8 mouse cellular contexts compared by ENCODE assay signal in genomic region chr16:58669917-58670630, GRCm38 (mm10). TPM values are rescaled to one million over a fixed set of nuclear protein-coding genes. Genes with fewer than 3 reads are reported as not detected.
DNase-seq lines count a peak whose midpoint lies in the region; ATAC-seq lines count a peak whose summit lies in the region.

Gene Cpox, plus strand, starts transcription at chr16:58670292.

- no peaks in the 10 kb centered on the region for H3K9me3 ChIP-seq in hindbrain, embryonic 11.5 days (ENCODE audit: control insufficient read depth, low read length)

- H3K27ac ChIP-seq in hindbrain, embryonic 11.5 days (ENCODE audit: low read depth, low read length) = peak within 1 kb of the TSS; percentile 51; the same call in 1 of the 2 replicates

- peak; percentile 99 for ATAC-seq in hindbrain, embryonic 11.5 days (ENCODE audit: low FRiP score)

- peak within 1 kb of the TSS; percentile 88 for H3K4me2 ChIP-seq in hindbrain, embryonic 11.5 days (replicated peaks; ENCODE audit: low read depth, low read length)

- H3K9ac ChIP-seq in hindbrain, embryonic 11.5 days (ENCODE audit: low read depth, low read length) = peak within 1 kb of the TSS; percentile 81

- no peaks in the 10 kb centered on the region for H3K27me3 ChIP-seq in hindbrain, embryonic 11.5 days (ENCODE audit: control insufficient read depth, insufficient read depth, low read length)

- WGBS in hindbrain, embryonic 11.5 days = 1% methylated on average over 50 of the region's 51 CpGs

- no peaks in the 10 kb centered on the region for H3K4me1 ChIP-seq in hindbrain, embryonic 11.5 days (replicated peaks; ENCODE audit: control insufficient read depth, insufficient read depth, low read length)

- no peaks in the 10 kb centered on the region for H3K36me3 ChIP-seq in hindbrain, embryonic 11.5 days (ENCODE audit: control insufficient read depth, insufficient read depth, low read length)

- peak; percentile 87 for DNase-seq in MN1 (ENCODE audit: low spot score)
- DNase-seq in cerebellum, adult 9-10 months = peak; percentile 80
- DNase-seq in frontal cortex, adult 2 months (ENCODE audit: extremely low spot score in 1 of 2, low spot score in 1 of 2) = peak; percentile 53 to 85
- DNase-seq in hindbrain, embryonic 11.5 days (ENCODE audit: low spot score) = peak; percentile 86
- DNase-seq in layer of hippocampus, postnatal 10 days (ENCODE audit: low spot score in 2 of 2) = peak; percentile 79 to 85
- DNase-seq in lung, postnatal 10 days = peak; percentile 76
- peak; percentile 82 for DNase-seq in ovary, postnatal 36 days (ENCODE audit: low spot score)
- DNase-seq in thymus, postnatal 25 days = peak; percentile 78

- peak within 1 kb of the TSS; percentile 84 for H3K4me3 ChIP-seq in hindbrain, embryonic 11.5 days (ENCODE audit: low read depth, low read length)

RNA-seq across cellular contexts. Expression of gene Cpox, which starts in this region (rescaled TPM):
- 26.8 and 27.6 TPM in 2 replicates for polyA plus RNA-seq in frontal cortex, adult 2 months (2012; rRNA removed)
- 21.0 and 23.4 TPM in 2 replicates for polyA plus RNA-seq in hindbrain, embryonic 11.5 days (2014; fragmentation: Nextera tagmentation; extraction: Ambion mirVana)
- 10 to 100 TPM; 34.1 to 35.2 TPM for total RNA-seq in layer of hippocampus, postnatal 10 days (2021)

Comparison
In these comparisons a context has a peak if more than half of its experiments do, and no peak if none do; other contexts are left out.
1. Peak in every context shown above with its lines: DNase-seq, ATAC-seq, H3K4me3 ChIP-seq and H3K27ac ChIP-seq.